9 mouse cellular contexts compared by ENCODE assay signal in the genomic region with DNA sequence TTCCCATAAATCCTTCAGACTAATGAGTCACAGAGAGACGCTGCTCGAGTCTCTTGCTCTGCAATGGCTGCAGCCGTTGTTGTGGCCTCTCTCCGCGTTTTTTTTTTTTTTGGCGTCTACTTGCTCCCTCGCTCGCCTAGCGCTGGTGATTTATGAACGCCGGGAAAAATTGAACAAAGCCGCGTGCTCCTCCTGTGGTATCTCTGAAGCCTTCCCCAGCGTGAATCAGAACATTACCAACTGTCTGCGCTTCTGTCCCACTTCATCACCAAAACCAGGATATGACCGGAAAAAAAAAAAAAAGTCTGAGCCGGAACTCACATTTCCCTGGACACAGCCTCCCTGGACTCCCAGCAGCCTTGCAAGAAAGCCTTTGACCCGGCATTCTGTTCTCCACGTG. TPM values are rescaled to one million over a fixed set of nuclear protein-coding genes. Genes with fewer than 3 reads are reported as not detected.
DNase-seq lines count a peak whose midpoint lies in the region; ATAC-seq lines count a peak whose summit lies in the region.
"Had no signal": no experiment of that assay in that cellular context is flagged by ENCODE, and none has a peak within 500 bp of the region (broad histone marks: within the 10 kb centered on the region; RNA-seq: fewer than 3 reads in every experiment).

No protein-coding gene starts in this region.

- no peaks in the 10 kb centered on the region for H3K27me3 ChIP-seq in kidney, embryonic 15.5 days

- H3K4me1 ChIP-seq in kidney, embryonic 15.5 days = peaks cover 100% of the 10 kb centered on the region

- WGBS in kidney, embryonic 15.5 days = 3% methylated on average over 19 of the region's 19 CpGs

- peak overlapping the region; percentile 98 for H3K27ac ChIP-seq in kidney, embryonic 15.5 days

- 0 out of 2 replicates have a peak, but pooled peaks cover 10% of the 10 kb centered on the region for H3K36me3 ChIP-seq in kidney, embryonic 15.5 days

- peak overlapping the region; percentile 45 for H3K4me2 ChIP-seq in kidney, embryonic 15.5 days

- ATAC-seq in kidney, embryonic 15.5 days (replicated peaks; ENCODE audit: low FRiP score) = no peak

- H3K4me3 ChIP-seq in kidney, embryonic 15.5 days (replicated peaks) = peak overlapping the region; percentile 9; the same call in 1 of the 2 replicates

- H3K9me3 ChIP-seq in kidney, embryonic 15.5 days (replicated peaks) = no peaks in the 10 kb centered on the region

- no peak overlapping the region for H3K9ac ChIP-seq in kidney, embryonic 15.5 days

- DNase-seq in embryo, embryonic 11 days = peak; percentile 78
- DNase-seq in embryo, embryonic 10.5 days (ENCODE audit: low spot score) = no peak
- peak; percentile 46 for DNase-seq in adrenal gland, postnatal 25 days
- peak; percentile 40 to 73 for DNase-seq in lung, postnatal 4 days
- DNase-seq in right cerebral cortex, postnatal 14 days = no peak
- no peak for DNase-seq in cerebellum, adult 9-10 months
- DNase-seq in spleen, postnatal 4 days (ENCODE audit: low spot score in 2 of 2) = no peak
- DNase-seq: cerebellum, postnatal 14 days had no signal

RNA-seq across cellular contexts. Expression of gene Hoxa4, which starts 6.3 kb away (rescaled TPM):
- total RNA-seq in adrenal gland, postnatal 25 days (2021) = 3.7 and 3.8 TPM in 2 replicates
- 1.5 and 1.8 TPM in 2 replicates for polyA plus RNA-seq in kidney, embryonic 15.5 days (2015; fragmentation: Nextera tagmentation; extraction: Ambion mirVana)

RNA-seq across cellular contexts. Expression of gene 5730596B20Rik, which starts 7.9 kb away (rescaled TPM):
- total RNA-seq in adrenal gland, postnatal 25 days (2021) = 0.29 and 0.55 TPM in 2 replicates
- 2.1 and 2.4 TPM in 2 replicates for polyA plus RNA-seq in kidney, embryonic 15.5 days (2015; fragmentation: Nextera tagmentation; extraction: Ambion mirVana)

RNA-seq across cellular contexts. Expression of gene Hoxa5, which starts 19.2 kb away (rescaled TPM):
- total RNA-seq in adrenal gland, postnatal 25 days (2021) = 12.8 and 15.0 TPM in 2 replicates
- 11.0 and 11.5 TPM in 2 replicates for polyA plus RNA-seq in kidney, embryonic 15.5 days (2015; fragmentation: Nextera tagmentation; extraction: Ambion mirVana)

RNA-seq across cellular contexts. Expression of gene Hoxa2, which starts 20.6 kb away (rescaled TPM):
- 2.5 and 2.8 TPM in 2 replicates for total RNA-seq in adrenal gland, postnatal 25 days (2021)
- polyA plus RNA-seq in kidney, embryonic 15.5 days (2015; fragmentation: Nextera tagmentation; extraction: Ambion mirVana) = 2.2 and 3.6 TPM in 2 replicates

RNA-seq across cellular contexts. Expression of gene Hoxa6, which starts 23.3 kb away (rescaled TPM):
- total RNA-seq in adrenal gland, postnatal 25 days (2021) = 3.1 and 5.6 TPM in 2 replicates
- 4.2 and 4.3 TPM in 2 replicates for polyA plus RNA-seq in kidney, embryonic 15.5 days (2015; fragmentation: Nextera tagmentation; extraction: Ambion mirVana)

Comparison
In these comparisons a context has a peak if more than half of its experiments do, and no peak if none do; other contexts are left out.
1. DNase-seq: peak in embryo, embryonic 11 days (single experiment), adrenal gland, postnatal 25 days (single experiment) and lung, postnatal 4 days (2 of 2); none in embryo, embryonic 10.5 days (single experiment), right cerebral cortex, postnatal 14 days (single experiment), cerebellum, adult 9-10 months (single experiment) and spleen, postnatal 4 days (0 of 2).